Mouse (Mus musculus): ENCODE data around the gene Afmid. TPM values are rescaled to one million over a fixed set of nuclear protein-coding genes. Genes with fewer than 3 reads are reported as not detected.

Afmid gene
- total and polyA plus RNA-seq, 3 experiments: 3.3 to 3.8 TPM; not detected in 1

DNA sequence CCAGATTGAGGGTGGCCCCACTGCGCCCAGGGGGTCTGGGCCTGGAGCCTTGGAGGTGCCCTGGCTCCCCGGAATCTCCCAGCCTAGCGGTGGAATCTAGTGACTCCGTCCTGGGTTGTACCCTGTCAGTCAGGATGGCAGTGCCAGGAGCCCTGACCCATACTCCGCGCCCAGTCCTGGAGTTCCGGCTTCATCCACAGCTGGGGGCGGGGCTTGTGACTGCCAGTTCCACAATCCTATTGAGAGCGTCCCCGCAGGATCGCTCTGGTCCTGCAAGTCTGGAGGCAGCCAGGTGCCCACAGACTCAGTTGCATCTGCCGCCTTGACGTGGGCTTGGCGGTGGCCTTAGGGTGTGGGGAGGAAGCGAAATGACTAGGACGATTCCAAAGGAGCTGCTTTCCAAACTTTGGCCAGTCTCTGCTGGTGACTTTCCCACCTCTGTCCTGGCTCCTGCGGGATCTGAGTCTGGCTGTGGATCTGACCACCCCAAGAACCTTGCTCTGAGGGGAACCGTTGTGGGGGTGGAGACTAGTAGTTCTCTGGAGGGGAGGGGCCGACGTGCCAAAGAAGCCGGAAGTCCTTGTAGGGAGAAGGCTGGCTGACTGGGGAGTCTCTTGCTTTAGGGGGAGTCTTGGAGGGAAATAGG is 15.2 kb upstream of the Afmid start (continued):
- TF ChIP-seq HCFC1 (IDR thresholded peaks at IDR 0.05; ENCODE audit: low read depth, low read length): peak; percentile 41; the same call in 1 of the 2 replicates
- peak; percentile 88; the same call in 1 of the 2 replicates for TF ChIP-seq UBTF (IDR thresholded peaks at IDR 0.05; ENCODE audit: borderline replicate concordance, insufficient read depth, low read depth, low read length)
- TF ChIP-seq RAD21 (IDR thresholded peaks at IDR 0.05; ENCODE audit: low read depth, low read length): no peak
- 0 out of 2 replicates have a peak, but pooled peaks have one; percentile 13 for TF ChIP-seq KAT2A (conservative IDR thresholded peaks at IDR 0.05; ENCODE audit: low read depth, low read length)
- no peak for TF ChIP-seq TAL1 (IDR thresholded peaks at IDR 0.05; ENCODE audit: low read length)
- TF ChIP-seq TBP (IDR thresholded peaks at IDR 0.05; ENCODE audit: low read depth, low read length): peak; percentile 93
- no peak for TF ChIP-seq USF1 (IDR thresholded peaks at IDR 0.05; ENCODE audit: low read depth, low read length)
- no peak for TF ChIP-seq NRF1 (IDR thresholded peaks at IDR 0.05; ENCODE audit: insufficient read depth, low read depth, low read length, poor library complexity, severe bottlenecking)
- peak; percentile 81; the same call in 1 of the 2 replicates for TF ChIP-seq MAZ (IDR thresholded peaks at IDR 0.05; ENCODE audit: low read depth, low read length)

DNA sequence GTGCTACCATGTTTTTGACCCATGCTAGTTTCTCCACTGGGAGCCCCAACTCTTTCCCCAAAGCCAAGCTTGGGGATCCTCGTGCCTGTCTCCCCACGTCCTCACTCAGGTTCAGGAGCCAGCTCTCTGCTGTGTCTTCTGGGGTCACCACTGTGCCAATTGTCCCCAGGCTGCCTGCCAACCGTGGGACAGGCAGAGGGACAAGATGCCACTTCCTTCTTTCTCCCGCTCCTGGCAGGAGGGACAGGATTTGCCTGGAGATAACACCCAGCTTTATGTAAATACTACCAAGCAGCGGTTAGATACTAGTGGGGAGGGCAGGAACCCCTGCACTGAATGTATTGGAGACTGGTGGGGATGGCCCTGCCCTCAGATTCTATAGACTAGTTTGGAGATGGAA is 11.9 kb upstream of the Afmid start:
- TF ChIP-seq RCOR1 (IDR thresholded peaks at IDR 0.05; ENCODE audit: low read depth, low read length) (no peak), ELF1 (IDR thresholded peaks at IDR 0.05; ENCODE audit: low read depth, low read length) (no peak), MAZ (IDR thresholded peaks at IDR 0.05; ENCODE audit: low read depth, low read length) (no peak), TBP (IDR thresholded peaks at IDR 0.05; ENCODE audit: low read depth, low read length) (no peak), RAD21 (IDR thresholded peaks at IDR 0.05; ENCODE audit: low read depth, low read length) (no peak), BHLHE40 (IDR thresholded peaks at IDR 0.05; ENCODE audit: borderline replicate concordance, low read depth, low read length) (no peak), SIN3A (IDR thresholded peaks at IDR 0.05; ENCODE audit: low read length) (no peak), ZKSCAN1 (IDR thresholded peaks at IDR 0.05; ENCODE audit: low read depth, low read length) (no peak), EP300 (IDR thresholded peaks at IDR 0.05; ENCODE audit: low read depth in 1 of 2, low read length in 2 of 2) (no peak), ZMIZ1 (IDR thresholded peaks at IDR 0.05; ENCODE audit: low read depth, low read length) (no peak), POLR2A (IDR thresholded peaks at IDR 0.05; ENCODE audit: control insufficient read depth in 1 of 2, insufficient read depth in 1 of 2, low read depth in 1 of 2, low read length in 2 of 2, poor library complexity in 1 of 2) (no peak), ETS1 (IDR thresholded peaks at IDR 0.05; ENCODE audit: low read depth, low read length) (no peak), POLR2AphosphoS2 (IDR thresholded peaks at IDR 0.05; ENCODE audit: low read length) (no peak; the same call in 1 of the 2 replicates), HCFC1 (IDR thresholded peaks at IDR 0.05; ENCODE audit: low read depth, low read length) (no peak), ZC3H11A (IDR thresholded peaks at IDR 0.05; ENCODE audit: low read depth, low read length) (no peak), POLR2AphosphoS5 (IDR thresholded peaks at IDR 0.05; ENCODE audit: borderline replicate concordance, low read depth, low read length) (no peak)
- Histone ChIP-seq H3K27ac (ENCODE audit: control insufficient read depth, low read depth, low read length) (no peak overlapping the region), H3K79me2 (ENCODE audit: control insufficient read depth, insufficient read depth, low read length, poor library complexity) (peaks cover 36% of the 10 kb centered on the region), H3K36me3 (ENCODE audit: control insufficient read depth in 1 of 2, insufficient read depth in 2 of 2, low read length in 2 of 2) (peaks cover 3 to 8% of the 10 kb centered on the region in 2 experiments; a peak in 2 of 4 replicates), H3K27me3 (ENCODE audit: control insufficient read depth in 1 of 2, insufficient read depth in 2 of 2, low read length in 2 of 2) (no peaks in the 10 kb centered on the region), H3K4me3 (ENCODE audit: control insufficient read depth in 1 of 2, insufficient read depth in 1 of 2, low read depth in 2 of 2, low read length in 2 of 2) (no peak overlapping the region), H3K4me1 (ENCODE audit: control insufficient read depth in 1 of 2, insufficient read depth in 2 of 2, low read length in 2 of 2) (peaks cover 4 to 11% of the 10 kb centered on the region in 2 experiments), H3K9me3 (replicated peaks; ENCODE audit: insufficient read depth, low read length) (no peaks in the 10 kb centered on the region), H3K9ac (ENCODE audit: control insufficient read depth, low read depth, low read length, poor library complexity, severe bottlenecking) (no peak overlapping the region)
- DNase-seq (ENCODE audit: low read depth, low spot score): peak; percentile 30
